Mouse (Mus musculus) small intestine, adult 2 months (tissue): ENCODE measurements around the gene Olfr1258. TPM values are rescaled to one million over a fixed set of nuclear protein-coding genes. Genes with fewer than 3 reads are reported as not detected.
"Not testable (repeated sequence)": the region's sequence is repeated elsewhere in the genome, so short reads cannot be mapped to it uniquely, and the experiment has no call there.

Source experiments
- H3K27ac ChIP-seq: fragments of 200-500 bp; 2 replicates; pipeline ENCODE4 v1.5.1; 2012; ENCODE audit warnings: low read depth, low read length, control low read depth, inconsistent platforms; ENCODE audit not compliant: insufficient read depth
- H3K27me3 ChIP-seq: fragments of 200-500 bp; 2 replicates; pipeline ENCODE4 v1.6.1; 2012; ENCODE audit warnings: mild to moderate bottlenecking, moderate library complexity, low read length, inconsistent platforms; ENCODE audit not compliant: control insufficient read depth, insufficient read depth
- H3K36me3 ChIP-seq: fragments of 200-500 bp; 2 replicates; pipeline ENCODE4 v1.6.1; 2012; ENCODE audit warnings: mild to moderate bottlenecking, low read length, control low read depth, inconsistent platforms; ENCODE audit not compliant: control insufficient read depth, insufficient read depth
- H3K4me1 ChIP-seq: fragments of 200-500 bp; 2 replicates; pipeline ENCODE4 v1.6.1; 2012; ENCODE audit warnings: low read length, inconsistent platforms, mixed read lengths; ENCODE audit not compliant: control insufficient read depth, insufficient read depth, insufficient read length
- H3K4me3 ChIP-seq: fragments of 200-500 bp; 2 replicates; pipeline ENCODE4 v1.5.1; 2012; ENCODE audit warnings: low read depth, mild to moderate bottlenecking, control low read depth, inconsistent platforms, low read length, moderate library complexity
- CTCF ChIP-seq: fragments of 200-500 bp; IDR thresholded peaks from 2 replicates; pipeline ENCODE4 v1.5.1; 2012; ENCODE audit warnings: low read depth, mild to moderate bottlenecking, control low read depth, inconsistent platforms, low read length, moderate library complexity, mixed read lengths; ENCODE audit not compliant: insufficient replicate concordance, insufficient read length; ENCODE audit errors: extremely low read depth
- POLR2A ChIP-seq: fragments of 200-500 bp; IDR thresholded peaks from 2 replicates; pipeline ENCODE4 v1.6.1; 2012; ENCODE audit warnings: low read depth, mild to moderate bottlenecking, control low read depth, inconsistent platforms, low read length, moderate library complexity
- WGBS: fragments of 180-500 bp; shearing (Covaris S2); methylation state at CpG from one replicate; pipeline ENCODE4 v1.1.7; 2018; 5-methylcytosine and 5-hydroxymethylcytosine counted together
- polyA plus RNA-seq: library from polyadenylated mRNA; depleted of rRNA; stranded (reverse); fragments of >200 nt; gene quantifications from 2 replicates; pipeline ENCODE4 v1.2.3, GENCODE M21; 2012; rRNA removed

Gene Olfr1258
- not detected in 2 replicates for polyA plus RNA-seq

GRCm38 (mm10) chr2:89927009-89927408, at the start of gene Olfr1258:
Gene Olfr1258 (plus strand): TSS chr2:89927309.
- TF ChIP-seq POLR2A, result no peak
- no peak for TF ChIP-seq CTCF
- no peak within 1 kb of the TSS for H3K4me3 ChIP-seq
- H3K27me3 ChIP-seq, result no peaks in the 10 kb centered on the region
- H3K36me3 ChIP-seq, result no peaks in the 10 kb centered on the region
- H3K27ac ChIP-seq, result no peak within 1 kb of the TSS
- no peaks in the 10 kb centered on the region for H3K4me1 ChIP-seq

GRCm38 (mm10) chr2:89878137-89878536, 49.0 kb upstream of the Olfr1258 start, which contains the start of gene Olfr1257:
Gene Olfr1257 (plus strand): TSS chr2:89878437.
- Histone ChIP-seq H3K27ac (no peak within 1 kb of the TSS), H3K4me3 (no peak within 1 kb of the TSS), H3K4me1 (no peaks in the 10 kb centered on the region), H3K36me3 (no peaks in the 10 kb centered on the region), H3K27me3 (no peaks in the 10 kb centered on the region)
- TF ChIP-seq POLR2A (no peak), CTCF (no peak)
- WGBS, result 86% methylated on average over 1 of the region's 1 CpGs

GRCm38 (mm10) chr2:89912616-89913015, 14.5 kb upstream of the Olfr1258 start:
- H3K4me3 ChIP-seq, H3K27me3 ChIP-seq, H3K4me1 ChIP-seq, H3K36me3 ChIP-seq, H3K27ac ChIP-seq: not testable (repeated sequence)
- WGBS, result 88% methylated on average over 9 of the region's 9 CpGs

- TF ChIP-seq POLR2A (no peak), CTCF (no peak)
- 78% methylated on average over 5 of the region's 5 CpGs for WGBS
Observed at GRCm38 (mm10) chr2:89948564-89948963, 21.5 kb downstream of the Olfr1258 start, which contains the start of gene Olfr1259. Gene Olfr1259 (minus strand): TSS chr2:89948664.

GRCm38 (mm10) chr2:89974184-89974583, 47.1 kb downstream of the Olfr1258 start, which contains the start of gene Olfr1260:
Gene Olfr1260 (plus strand): TSS chr2:89974340.
- TF ChIP-seq CTCF, result no peak
- no peak for TF ChIP-seq POLR2A
- no peaks in the 10 kb centered on the region for H3K27me3 ChIP-seq
- H3K36me3 ChIP-seq, result no peaks in the 10 kb centered on the region
- H3K4me1 ChIP-seq, result no peaks in the 10 kb centered on the region
- no peak within 1 kb of the TSS for H3K4me3 ChIP-seq
- H3K27ac ChIP-seq, result no peak within 1 kb of the TSS
- WGBS, result 58% methylated on average over 2 of the region's 2 CpGs

More at GRCm38 (mm10) chr2:89948564-89948963, 21.5 kb downstream of the Olfr1258 start, which contains the start of gene Olfr1259:
- H3K36me3 ChIP-seq, result no peaks in the 10 kb centered on the region
- H3K27ac ChIP-seq, result no peak within 1 kb of the TSS
- no peaks in the 10 kb centered on the region for H3K27me3 ChIP-seq
- H3K4me1 ChIP-seq, result no peaks in the 10 kb centered on the region
- no peak within 1 kb of the TSS for H3K4me3 ChIP-seq

- WGBS, result 69% methylated on average over 2 of the region's 2 CpGs
- TF ChIP-seq POLR2A (no peak), CTCF (no peak)
- Histone ChIP-seq H3K4me3 (no peak overlapping the region), H3K27me3 (no peaks in the 10 kb centered on the region), H3K36me3 (no peaks in the 10 kb centered on the region), H3K27ac (no peak overlapping the region), H3K4me1 (no peaks in the 10 kb centered on the region)
Observed at GRCm38 (mm10) chr2:89977709-89978108, 50.6 kb downstream of the Olfr1258 start.

Other genes starting within 250 kb of the Olfr1258 start
- gene Olfr1252, start 202.3 kb upstream of the Olfr1258 start, polyA plus RNA-seq, result not detected in 2 replicates
- gene Olfr1253, start 170.2 kb upstream of the Olfr1258 start, polyA plus RNA-seq, result not detected in 2 replicates
- gene Olfr1254, start 133.7 kb upstream of the Olfr1258 start, polyA plus RNA-seq, result not detected in 2 replicates
- not detected in 2 replicates for gene Olfr1255, start 115.3 kb upstream of the Olfr1258 start, polyA plus RNA-seq
- not detected in 2 replicates for gene Olfr1256, start 85.8 kb upstream of the Olfr1258 start, polyA plus RNA-seq
- gene Olfr48, start 79.1 kb upstream of the Olfr1258 start, polyA plus RNA-seq, result not detected in 2 replicates
- gene Olfr1257, start 48.9 kb upstream of the Olfr1258 start, polyA plus RNA-seq, result not detected in 2 replicates
- gene Olfr1259, start 21.4 kb downstream of the Olfr1258 start, polyA plus RNA-seq, result 0.18 TPM in 1 of 2 replicates, not detected in the other
- gene Olfr1260, start 47.0 kb downstream of the Olfr1258 start, polyA plus RNA-seq, result not detected in 2 replicates
- gene Olfr1261, start 63.9 kb downstream of the Olfr1258 start, polyA plus RNA-seq, result not detected in 2 replicates
- gene Olfr1262, start 72.8 kb downstream of the Olfr1258 start, polyA plus RNA-seq, result not detected in 2 replicates
- gene Olfr1263, start 84.8 kb downstream of the Olfr1258 start, polyA plus RNA-seq, result not detected in 2 replicates
- gene Olfr1264, start 98.3 kb downstream of the Olfr1258 start, polyA plus RNA-seq, result not detected in 2 replicates
- gene Olfr1265, start 108.0 kb downstream of the Olfr1258 start, polyA plus RNA-seq, result not detected in 2 replicates
- not detected in 2 replicates for gene Olfr140, start 136.3 kb downstream of the Olfr1258 start, polyA plus RNA-seq
- gene Olfr1269, start 194.1 kb downstream of the Olfr1258 start, polyA plus RNA-seq, result not detected in 2 replicates
- gene Olfr32, start 215.0 kb downstream of the Olfr1258 start, polyA plus RNA-seq, result not detected in 2 replicates
- not detected in 2 replicates for gene Olfr1270, start 225.8 kb downstream of the Olfr1258 start, polyA plus RNA-seq